In genomic region chrX:96115501-96115900, GRCm38 (mm10) we compare ENCODE assay signal across 18 mouse cellular contexts.
"Had no signal": no experiment of that assay in that cellular context is flagged by ENCODE, and none has a peak within 500 bp of the region (broad histone marks: within the 10 kb centered on the region; RNA-seq: fewer than 3 reads in every experiment).

No protein-coding gene starts in this region.

- H3K27me3 ChIP-seq: limb, embryonic 13.5 days; liver, embryonic 12.5 days; liver, embryonic 15.5 days; lung, embryonic 15.5 days; neural tube, embryonic 13.5 days; stomach, embryonic 15.5 days had no signal

- H3K36me3 ChIP-seq: limb, embryonic 10.5 days; limb, embryonic 13.5 days; liver, embryonic 15.5 days; lung, embryonic 15.5 days; neural tube, embryonic 13.5 days; stomach, embryonic 15.5 days had no signal

- ATAC-seq: liver, embryonic 12.5 days had no signal

- DNase-seq: kidney, adult 11 months; kidney, adult 9 months; kidney, postnatal 14 days; kidney, postnatal 4 days; liver; lung, adult 18-20 months; lung, postnatal 10 days; lung, postnatal 36 days; midbrain, embryonic 14.5 days; right cerebral cortex, postnatal 4 days; thymus, postnatal 25 days had no signal
